Mouse (Mus musculus) activated CD4-positive, CD25-positive, alpha-beta regulatory T cell, adult 4 months (primary cell): ENCODE measurements around the gene Ccdc126. TPM values are rescaled to one million over a fixed set of nuclear protein-coding genes. Genes with fewer than 3 reads are reported as not detected.

Experiments used
- ATAC-seq: one replicate; pipeline ENCODE4 v1.8.0; 2017
- polyA plus RNA-seq, 2 experiments: library from polyadenylated mRNA; unstranded; fragments of 100-300 nt; shearing (Covaris generic); gene quantifications; one replicate each; pipeline ENCODE4 v1.2.1; 2017

Ccdc126 gene
- polyA plus RNA-seq, 2 experiments from 2014 or later: 11.1 to 14.8 TPM

- ATAC-seq: no peak
These were observed 30.8 kb downstream of the Ccdc126 start for GRCm38 (mm10) chr6:49349826-49350225.

GRCm38 (mm10) chr6:49354613-49355012, 35.5 kb downstream of the Ccdc126 start:
- ATAC-seq: no peak

- no peak for ATAC-seq
These were observed 36.1 kb downstream of the Ccdc126 start for GRCm38 (mm10) chr6:49355171-49355570.

GRCm38 (mm10) chr6:49360420-49360819, 41.3 kb downstream of the Ccdc126 start:
- ATAC-seq: peak; percentile 49

- ATAC-seq: peak; percentile 92
These were observed 48.3 kb downstream of the Ccdc126 start, which contains the start of gene Fam221a for GRCm38 (mm10) chr6:49367159-49368054. Gene Fam221a, plus strand, starts transcription at chr6:49367739.

GRCm38 (mm10) chr6:49368212-49368611, 49.1 kb downstream of the Ccdc126 start:
- no peak for ATAC-seq

- ATAC-seq: no peak
These were observed 53.6 kb downstream of the Ccdc126 start for GRCm38 (mm10) chr6:49372705-49373104.

- no peak for ATAC-seq
These were observed 54.9 kb downstream of the Ccdc126 start for GRCm38 (mm10) chr6:49373943-49374342.

GRCm38 (mm10) chr6:49378328-49378727, 59.3 kb downstream of the Ccdc126 start:
- no peak for ATAC-seq

Other genes starting within 250 kb of the Ccdc126 start
- gene Malsu1, start 245.5 kb upstream of the Ccdc126 start, polyA plus RNA-seq: 10 to 100 TPM; 21.0 to 49.0 TPM
- gene Igf2bp3, start 104.3 kb upstream of the Ccdc126 start, polyA plus RNA-seq: 1 to 10 TPM; 2.5 to 4.6 TPM
- 10 to 100 TPM; 29.2 to 30.3 TPM for gene Tra2a, start 55.2 kb upstream of the Ccdc126 start, polyA plus RNA-seq
- gene Fam221a, start 48.5 kb downstream of the Ccdc126 start, polyA plus RNA-seq: 1 to 10 TPM; 3.9 to 4.9 TPM
- gene Stk31, start 76.3 kb downstream of the Ccdc126 start, polyA plus RNA-seq: not detected